Mouse (Mus musculus) adrenal gland, adult (tissue): ENCODE results near the gene Lrtm2.

Experiments
- DNase-seq, 2 experiments: peaks; one replicate each; pipeline ENCODE4 v3.0.0; 2022 to 2023; ENCODE audit warnings: low spot score in 1 of 2; ENCODE audit not compliant: inconsistent age in 2 of 2

The Lrtm2 gene

GRCm38 (mm10) chr6:119337287-119337686, 6.7 kb upstream of the Lrtm2 start:
- DNase-seq, result no peak

- DNase-seq, result no peak
Measured at GRCm38 (mm10) chr6:119336124-119336523, 5.6 kb upstream of the Lrtm2 start.

DNA sequence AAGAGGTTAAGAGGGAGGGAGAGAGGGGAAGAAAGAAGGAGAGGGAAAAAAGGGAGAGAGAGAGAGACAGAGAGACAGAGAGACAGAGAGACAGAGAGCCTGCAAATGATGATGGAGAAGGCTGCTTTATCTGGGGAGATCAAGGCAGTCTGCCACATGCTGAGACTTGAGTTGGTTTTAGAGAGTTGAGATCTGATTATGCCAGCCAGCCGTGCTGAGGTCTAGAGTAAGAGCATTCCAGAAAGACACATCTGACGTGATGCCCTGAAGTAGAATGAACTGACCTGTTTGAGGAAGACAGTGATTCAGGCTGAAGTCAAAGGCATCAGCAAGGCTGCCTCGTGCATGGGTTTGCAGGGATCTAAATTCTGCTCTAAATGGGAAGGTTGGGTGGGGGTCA, 3.3 kb upstream of the Lrtm2 start:
- no peak for DNase-seq

- peak; percentile 72 to 84 for DNase-seq
Measured at GRCm38 (mm10) chr6:119333202-119333601, 2.6 kb upstream of the Lrtm2 start.

DNA sequence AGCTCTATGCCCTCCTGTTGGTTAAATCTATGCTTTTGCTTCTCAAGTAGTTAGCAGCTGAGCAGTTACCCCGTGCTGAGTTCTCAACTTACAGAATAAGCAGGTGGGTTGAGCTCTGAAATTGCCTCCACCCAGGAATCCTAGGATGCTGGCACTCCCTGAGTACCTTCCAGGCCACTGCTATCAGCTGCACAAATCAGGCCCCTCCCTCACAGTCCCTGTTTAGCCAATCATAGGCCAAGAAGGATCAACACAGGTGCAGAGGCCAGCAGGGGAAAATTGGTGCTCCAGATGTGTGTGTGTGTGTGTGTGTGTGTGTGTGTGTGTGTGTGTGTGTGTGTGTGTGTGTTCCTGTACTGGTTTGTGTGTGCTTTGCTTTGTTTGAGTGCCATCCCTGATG, 1.5 kb upstream of the Lrtm2 start:
- DNase-seq, result no peak

GRCm38 (mm10) chr6:119329936-119330335, 630 bp downstream of the Lrtm2 start:
- no peak for DNase-seq

- no peak for DNase-seq
Measured at GRCm38 (mm10) chr6:119329215-119329714, 1.3 kb downstream of the Lrtm2 start.

DNA sequence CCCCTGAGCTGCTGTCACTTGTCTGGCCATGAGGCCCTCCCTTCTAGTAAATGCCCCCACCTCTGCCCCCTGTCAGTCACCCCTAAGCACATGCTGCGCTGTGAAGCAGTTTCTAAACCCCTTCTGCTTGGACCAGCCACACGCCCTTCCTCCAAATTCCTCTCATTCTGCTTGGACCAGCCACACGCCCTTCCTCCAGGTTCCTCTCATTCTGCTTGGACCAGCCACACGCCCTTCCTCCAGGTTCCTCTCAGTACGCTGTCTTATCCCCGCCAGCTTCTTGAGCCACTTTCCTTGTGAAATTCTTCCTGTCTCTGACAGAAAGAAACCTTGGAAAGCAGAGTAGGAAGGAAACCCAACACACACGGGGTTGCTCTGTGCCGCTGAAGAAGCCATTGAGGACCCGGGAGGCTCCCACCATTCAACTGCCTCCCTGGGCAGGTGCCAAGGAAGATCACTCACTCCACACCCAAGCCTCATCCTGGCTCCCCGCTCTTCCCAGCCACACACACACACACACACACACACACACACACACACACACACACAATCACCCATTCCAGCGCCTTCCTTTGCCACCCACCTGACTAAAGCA, 1.9 kb downstream of the Lrtm2 start:
- no peak for DNase-seq

DNA sequence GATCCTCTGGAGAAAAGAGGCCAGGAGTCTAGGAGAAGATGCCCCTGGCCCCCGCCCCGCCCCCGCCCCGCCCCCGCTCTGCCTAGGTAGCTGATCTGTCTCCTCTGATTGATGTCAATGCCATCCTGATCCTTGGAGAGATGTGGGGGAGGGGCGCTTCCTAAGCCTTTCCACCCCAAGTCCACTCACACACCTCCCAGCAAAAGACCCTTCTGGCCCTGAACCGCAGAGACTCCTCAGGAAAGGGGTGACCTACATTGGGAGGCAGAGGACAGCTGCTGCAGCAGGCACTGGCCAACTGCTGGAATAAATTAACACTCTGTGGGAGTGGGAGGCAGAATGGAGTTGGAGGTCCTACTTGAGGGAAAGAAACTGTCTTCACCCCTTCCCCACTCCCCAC, 4.0 kb downstream of the Lrtm2 start:
- DNase-seq, result no peak

DNA sequence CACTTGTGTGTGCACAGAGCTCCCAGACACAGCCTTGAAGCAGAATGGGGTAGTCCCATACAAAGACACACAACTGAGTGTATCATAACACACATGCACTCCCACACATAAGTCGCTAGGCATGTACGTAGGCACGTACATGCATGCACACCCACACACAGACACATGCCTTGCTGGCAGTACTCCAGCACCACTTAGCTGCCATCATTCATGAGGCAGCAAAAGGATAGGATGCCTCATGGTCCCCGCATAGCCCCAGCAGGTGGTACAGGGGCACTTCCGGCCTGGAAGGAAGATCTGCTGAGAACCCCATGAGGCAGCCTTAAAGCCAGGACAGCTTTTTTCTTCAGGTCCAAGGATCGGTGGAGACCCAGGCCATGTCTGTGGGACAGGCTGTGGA, 4.6 kb downstream of the Lrtm2 start:
- no peak for DNase-seq

DNA sequence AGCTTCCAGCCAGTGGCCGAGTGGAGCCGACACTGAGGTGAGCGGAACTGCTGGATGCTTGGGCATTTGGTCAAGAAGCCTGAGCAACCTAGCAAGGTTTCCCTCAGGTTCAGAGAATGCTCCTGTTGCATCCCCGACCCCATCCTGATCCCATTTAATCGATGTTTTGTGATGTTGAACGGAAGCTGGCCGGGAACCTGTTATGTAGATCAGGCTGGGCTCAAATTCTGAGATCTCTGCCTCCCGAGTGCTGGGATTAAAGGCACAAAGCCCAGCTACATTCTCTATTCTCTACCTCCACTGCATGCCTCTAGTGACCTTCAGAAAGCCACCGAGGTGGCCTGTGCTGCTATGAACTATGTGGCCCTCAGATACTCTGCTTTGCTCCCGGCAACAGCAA, 5.8 kb downstream of the Lrtm2 start:
- no peak for DNase-seq

- DNase-seq, result no peak
Measured at GRCm38 (mm10) chr6:119321752-119322151, 8.8 kb downstream of the Lrtm2 start.

- DNase-seq, result peak; percentile 31 to 70
Measured at GRCm38 (mm10) chr6:119320481-119320880, 10.1 kb downstream of the Lrtm2 start.

GRCm38 (mm10) chr6:119319358-119319757, 11.2 kb downstream of the Lrtm2 start:
- no peak for DNase-seq

DNA sequence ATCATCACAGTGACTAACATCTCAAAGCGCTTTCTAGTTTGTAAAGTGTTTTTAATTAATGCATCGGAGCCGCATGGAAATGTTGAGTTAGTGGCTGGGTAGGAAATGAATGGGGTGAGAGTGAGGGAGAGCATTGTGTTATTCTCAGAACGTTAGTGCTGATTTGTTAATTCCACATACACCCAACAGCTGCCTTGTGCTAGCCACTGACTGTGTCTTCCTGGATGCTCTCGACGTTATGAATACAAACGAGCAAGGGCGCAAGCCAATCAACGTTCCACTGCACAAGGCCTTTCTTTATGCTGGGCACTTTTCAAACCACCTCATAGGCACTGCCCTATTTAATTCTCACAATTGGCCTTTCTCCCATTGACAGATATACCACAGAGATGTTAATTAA, 11.8 kb downstream of the Lrtm2 start:
- no peak for DNase-seq

DNA sequence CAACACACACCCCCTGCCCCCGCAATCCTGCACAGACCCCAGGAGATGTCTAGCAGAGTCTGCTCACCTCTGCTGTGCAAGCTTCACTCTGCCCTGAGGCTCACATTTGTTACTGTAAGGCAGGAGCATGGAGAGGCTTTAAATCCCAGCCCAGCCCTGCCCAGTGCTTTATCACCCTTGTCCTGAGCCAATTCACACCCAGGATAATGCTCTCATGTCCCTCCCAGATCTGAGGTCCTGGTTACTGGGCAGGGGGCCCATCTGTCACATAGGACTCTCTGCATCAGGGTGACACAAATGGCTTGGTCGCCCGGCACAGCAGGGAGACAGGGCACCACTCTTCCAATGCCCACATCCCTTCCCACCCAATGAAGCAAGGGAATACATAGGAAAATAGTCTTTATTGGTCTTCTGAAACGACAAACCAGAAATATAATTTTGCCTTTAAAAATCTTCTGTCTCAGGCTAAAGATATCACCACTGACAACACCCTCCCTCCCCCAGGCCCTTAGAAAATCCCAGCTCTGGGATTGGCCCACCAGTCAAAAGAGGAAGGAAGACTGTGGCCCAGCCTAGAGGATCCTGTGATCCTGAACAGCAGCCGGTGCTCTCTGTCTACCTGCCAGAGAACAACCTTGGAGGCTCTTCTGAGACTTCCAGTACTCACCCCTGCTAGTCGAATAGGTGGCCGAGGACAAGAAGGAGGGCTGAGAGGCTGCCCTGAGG, 15.7 kb downstream of the Lrtm2 start:
- DNase-seq, result no peak

DNA sequence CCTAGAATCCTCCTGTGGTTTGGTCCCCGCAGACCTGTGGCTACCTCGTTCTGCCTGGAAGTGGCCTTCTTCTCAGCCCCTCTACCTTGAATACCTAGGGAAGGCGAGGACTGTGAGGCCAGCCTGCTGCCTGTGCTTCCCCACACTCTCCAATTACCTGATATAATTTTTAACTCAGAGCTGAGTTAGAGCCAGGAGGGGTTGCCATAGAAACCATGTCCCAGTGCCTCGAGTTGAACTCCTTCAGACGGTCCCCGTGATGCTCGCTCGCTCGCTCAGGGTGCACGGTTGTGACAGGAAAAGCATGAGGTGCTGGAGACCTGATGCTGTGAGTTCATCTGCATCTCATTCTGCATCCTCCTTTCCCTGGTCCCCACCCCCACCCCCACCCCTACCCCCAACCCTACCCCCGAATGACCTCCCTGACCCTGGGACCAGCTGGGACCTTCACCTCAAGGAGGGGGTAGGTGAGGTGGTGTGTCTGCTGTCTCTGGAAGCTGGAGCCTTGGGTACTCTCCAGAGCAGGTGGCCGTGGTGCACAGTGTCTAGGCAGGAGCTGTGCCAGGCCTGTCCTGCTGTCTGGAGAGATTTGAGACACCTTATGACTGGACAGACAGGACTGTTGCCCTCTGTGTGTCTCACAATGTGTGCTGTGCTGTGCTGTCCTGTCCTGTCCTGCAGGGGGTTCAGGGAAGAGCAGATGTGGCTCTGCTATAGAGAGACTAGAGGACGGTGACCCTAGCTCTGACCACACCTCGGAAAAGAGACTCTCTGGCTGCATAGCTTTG, 16.8 kb downstream of the Lrtm2 start:
- DNase-seq, result no peak

GRCm38 (mm10) chr6:119313096-119313495, 17.5 kb downstream of the Lrtm2 start:
- no peak for DNase-seq

GRCm38 (mm10) chr6:119312381-119312780, 18.2 kb downstream of the Lrtm2 start:
- DNase-seq, result no peak

DNA sequence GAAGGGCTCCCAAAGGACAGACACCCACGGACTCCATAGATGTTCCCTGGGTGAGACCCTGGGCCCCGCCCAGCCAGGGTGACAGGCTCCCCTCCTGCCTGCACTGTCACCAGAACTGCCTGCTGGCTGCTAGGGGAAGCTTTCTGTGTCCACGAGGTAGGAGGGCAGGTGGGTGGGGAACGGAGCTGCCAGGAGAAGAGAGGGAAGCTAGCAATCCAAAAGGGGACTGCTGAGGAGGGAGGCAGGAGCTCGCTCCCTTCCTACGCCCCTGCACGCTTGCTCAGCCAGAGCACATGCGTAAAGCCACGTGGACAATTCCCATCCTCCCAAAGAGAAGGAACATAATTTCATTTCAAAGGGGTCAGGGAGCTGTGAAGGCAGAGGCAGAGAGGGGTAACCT, 20.4 kb downstream of the Lrtm2 start:
- no peak for DNase-seq

DNA sequence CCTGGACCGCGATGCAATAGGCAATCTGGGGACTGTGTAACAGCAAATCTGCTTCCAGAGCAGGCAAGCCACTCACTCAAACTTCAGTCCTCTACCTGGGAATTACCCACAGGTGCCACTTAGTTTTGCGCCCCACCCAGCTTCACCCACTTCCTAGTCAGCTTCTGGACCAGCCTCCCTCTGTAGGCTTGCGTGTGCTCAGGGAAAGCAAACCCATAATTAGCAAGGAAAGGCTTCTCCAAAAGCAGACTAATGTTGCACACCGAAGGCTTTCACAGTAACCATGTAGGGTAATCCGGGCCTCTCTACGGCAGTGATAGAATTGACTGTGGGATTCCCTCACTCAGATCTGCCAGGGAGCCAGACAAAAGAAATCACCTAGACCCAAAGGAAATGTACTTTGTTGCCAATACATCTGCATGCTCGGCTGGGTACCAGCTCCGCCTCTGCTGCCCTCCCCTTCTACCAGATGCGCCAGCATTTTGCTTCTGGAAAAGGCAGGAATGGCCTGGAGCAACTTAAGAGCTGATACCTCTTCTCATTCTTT, 22.6 kb downstream of the Lrtm2 start:
- no peak for DNase-seq

DNA sequence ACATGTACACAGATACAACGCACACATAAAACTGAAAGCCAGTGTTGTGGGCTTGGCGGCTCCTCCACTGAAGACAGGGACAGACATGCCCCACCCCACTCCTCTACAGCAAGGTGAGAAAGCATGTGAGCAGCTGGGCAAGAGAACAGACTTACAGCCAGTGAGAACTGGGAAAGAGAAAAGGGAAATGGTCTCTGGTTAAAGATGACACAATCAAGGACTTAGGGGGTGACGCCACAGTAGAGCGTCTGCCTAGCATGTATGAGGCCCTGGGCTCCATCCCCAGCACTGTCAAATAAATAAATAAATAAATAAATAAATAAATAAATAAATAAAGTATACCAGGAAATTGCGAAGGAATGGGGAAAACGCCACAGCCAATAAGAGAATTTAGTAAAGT, 27.2 kb downstream of the Lrtm2 start:
- no peak for DNase-seq
